Mouse (Mus musculus): ENCODE measurements around the gene Gtdc1. TPM values are rescaled to one million over a fixed set of nuclear protein-coding genes. Genes with fewer than 3 reads are reported as not detected.

Gtdc1 gene
- polyA plus RNA-seq, 1 experiment, result 62.0 TPM

- H3K27ac ChIP-seq (ENCODE audit: insufficient read depth, low read length), result no peak overlapping the region
- TF ChIP-seq CTCF (IDR thresholded peaks at IDR 0.05; ENCODE audit: extremely low read depth, insufficient read depth, low read length), result no peak
- no peak for TF ChIP-seq POLR2A (IDR thresholded peaks at IDR 0.05; ENCODE audit: extremely low read depth, insufficient read depth, low read length)
- no peak overlapping the region for H3K4me3 ChIP-seq (ENCODE audit: insufficient read depth, low read length)
- H3K4me1 ChIP-seq (ENCODE audit: control insufficient read depth, insufficient read depth, low read length), result no peaks in the 10 kb centered on the region
These were observed 392.3 kb downstream of the Gtdc1 start for GRCm38 (mm10) chr2:44535136-44535675.

GRCm38 (mm10) chr2:44526110-44527032 is 401.1 kb downstream of the Gtdc1 start:
- no peaks in the 10 kb centered on the region for H3K4me1 ChIP-seq (ENCODE audit: control insufficient read depth, insufficient read depth, low read length)
- H3K27ac ChIP-seq (ENCODE audit: insufficient read depth, low read length), result no peak overlapping the region
- no peak overlapping the region for H3K4me3 ChIP-seq (ENCODE audit: insufficient read depth, low read length)
- TF ChIP-seq POLR2A (IDR thresholded peaks at IDR 0.05; ENCODE audit: extremely low read depth, insufficient read depth, low read length), result no peak
- TF ChIP-seq CTCF (IDR thresholded peaks at IDR 0.05; ENCODE audit: extremely low read depth, insufficient read depth, low read length), result no peak

GRCm38 (mm10) chr2:44525187-44525919 is 402.1 kb downstream of the Gtdc1 start:
- Histone ChIP-seq H3K27ac (ENCODE audit: insufficient read depth, low read length) (no peak overlapping the region), H3K4me3 (ENCODE audit: insufficient read depth, low read length) (no peak overlapping the region), H3K4me1 (ENCODE audit: control insufficient read depth, insufficient read depth, low read length) (no peaks in the 10 kb centered on the region)
- TF ChIP-seq POLR2A (IDR thresholded peaks at IDR 0.05; ENCODE audit: extremely low read depth, insufficient read depth, low read length), result no peak
- TF ChIP-seq CTCF (IDR thresholded peaks at IDR 0.05; ENCODE audit: extremely low read depth, insufficient read depth, low read length), result no peak

- no peak overlapping the region for H3K27ac ChIP-seq (ENCODE audit: insufficient read depth, low read length)
- no peak overlapping the region for H3K4me3 ChIP-seq (ENCODE audit: insufficient read depth, low read length)
- no peaks in the 10 kb centered on the region for H3K4me1 ChIP-seq (ENCODE audit: control insufficient read depth, insufficient read depth, low read length)
- TF ChIP-seq POLR2A (IDR thresholded peaks at IDR 0.05; ENCODE audit: extremely low read depth, insufficient read depth, low read length) (no peak), CTCF (IDR thresholded peaks at IDR 0.05; ENCODE audit: extremely low read depth, insufficient read depth, low read length) (no peak)
These were observed 408.2 kb downstream of the Gtdc1 start for GRCm38 (mm10) chr2:44519236-44519635.

- H3K4me3 ChIP-seq (ENCODE audit: insufficient read depth, low read length), result no peak overlapping the region
- TF ChIP-seq POLR2A (IDR thresholded peaks at IDR 0.05; ENCODE audit: extremely low read depth, insufficient read depth, low read length), result no peak
- no peak for TF ChIP-seq CTCF (IDR thresholded peaks at IDR 0.05; ENCODE audit: extremely low read depth, insufficient read depth, low read length)
- no peak overlapping the region for H3K27ac ChIP-seq (ENCODE audit: insufficient read depth, low read length)
- H3K4me1 ChIP-seq (ENCODE audit: control insufficient read depth, insufficient read depth, low read length), result no peaks in the 10 kb centered on the region
These were observed 409.4 kb downstream of the Gtdc1 start for GRCm38 (mm10) chr2:44518085-44518484.

Other genes with a start within 250 kb of the Gtdc1 start
- 63.2 and 65.4 TPM in 2 replicates for gene Zeb2, start 189.7 kb upstream of the Gtdc1 start, polyA plus RNA-seq (2012; rRNA removed)

All from cortical plate, adult 2 months (tissue).